Mouse (Mus musculus) naive thymus-derived CD4-positive, alpha-beta T cell, adult 2 months (primary cell): ENCODE measurements around the gene Def8.
A peak's percentile ranks its signal among the peaks of the same experiment; 100 is the strongest.

Source experiments
- DNase-seq: peaks from one replicate; pipeline ENCODE4 v3.0.0-alpha.2; 2011; ENCODE audit warnings: low read depth

Def8 gene

DNA sequence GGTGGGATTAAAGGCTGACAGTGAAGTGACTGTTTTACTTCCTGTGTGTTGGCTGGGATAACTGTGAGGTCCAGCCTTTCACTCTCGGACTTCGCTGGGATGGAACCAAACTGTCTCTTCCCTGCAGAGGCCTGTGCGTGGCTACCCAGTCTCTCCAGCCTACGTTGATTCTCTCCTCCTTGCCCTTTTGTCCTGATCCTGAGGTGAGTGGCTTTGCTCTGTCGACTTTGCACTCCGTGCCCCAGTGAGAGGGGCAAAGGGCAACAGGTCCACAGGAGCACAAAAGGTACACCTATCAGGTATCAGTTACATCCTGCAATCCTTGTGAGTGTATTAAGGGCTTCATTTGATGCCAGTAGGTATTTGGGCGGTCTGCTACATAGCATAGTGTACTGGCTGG lies at the start of gene Def8:
Gene Def8, plus strand, starts transcription at position 87 of the 400 bp plus-strand sequence.
- no peak for DNase-seq

DNA sequence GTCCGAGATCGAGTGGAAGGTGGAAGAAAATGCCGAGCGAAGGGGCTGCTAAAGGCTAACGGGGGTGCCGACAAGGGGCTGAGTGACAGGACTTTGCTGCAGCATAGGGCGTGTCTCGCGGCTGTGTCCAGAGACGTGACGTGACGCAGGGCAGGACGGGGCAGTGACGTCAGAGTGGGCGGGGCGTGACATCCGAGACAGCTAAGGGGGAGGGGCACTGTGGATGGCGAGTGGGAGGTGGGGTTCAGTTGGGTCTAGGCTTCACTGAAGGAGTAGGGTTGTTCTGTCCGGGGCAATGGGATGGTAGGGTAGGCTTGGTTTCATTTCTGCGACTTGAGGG lies 49.1 kb upstream of the Def8 start:
- DNase-seq = peak; percentile 95

DNA sequence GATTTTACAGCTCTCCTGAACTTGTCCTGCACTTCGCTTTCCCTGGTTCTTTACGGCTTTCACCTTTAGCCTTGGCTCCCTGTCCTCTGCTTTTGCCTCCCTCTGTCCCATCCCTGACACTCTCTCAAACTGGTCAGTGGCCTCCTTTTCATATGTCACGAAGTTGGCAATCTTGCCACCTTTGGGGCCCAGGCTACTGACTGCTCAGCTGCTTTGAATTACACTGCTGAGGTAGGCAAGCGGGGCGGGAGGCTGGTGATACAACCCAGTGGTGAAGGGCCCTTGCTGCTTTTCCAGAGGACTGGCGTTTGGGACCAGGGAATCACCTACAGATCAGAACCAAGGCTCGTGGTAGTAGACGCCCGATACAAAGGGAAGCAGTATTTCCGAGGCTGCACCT lies 47.6 kb upstream of the Def8 start:
- DNase-seq = peak; percentile 12

DNA sequence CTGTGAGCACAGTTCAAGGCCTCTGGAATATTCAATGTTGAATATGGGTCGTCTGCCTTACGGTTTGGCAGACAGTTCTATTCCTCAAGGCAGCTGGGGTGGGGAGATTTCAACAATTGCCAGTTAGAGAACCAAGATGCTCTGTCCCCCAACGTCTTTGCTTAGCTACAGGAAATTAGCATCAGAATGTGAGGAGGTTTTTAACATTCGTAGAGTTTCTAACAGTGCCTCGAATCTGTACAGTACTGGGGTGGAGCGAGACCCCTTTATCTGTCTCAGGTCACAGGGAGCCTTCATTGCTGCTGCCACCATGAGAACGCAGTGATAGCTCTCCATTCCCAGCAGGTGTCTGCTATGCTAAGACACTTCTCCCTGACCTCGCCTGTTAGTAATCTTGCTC lies 47.2 kb upstream of the Def8 start:
- no peak for DNase-seq

DNA sequence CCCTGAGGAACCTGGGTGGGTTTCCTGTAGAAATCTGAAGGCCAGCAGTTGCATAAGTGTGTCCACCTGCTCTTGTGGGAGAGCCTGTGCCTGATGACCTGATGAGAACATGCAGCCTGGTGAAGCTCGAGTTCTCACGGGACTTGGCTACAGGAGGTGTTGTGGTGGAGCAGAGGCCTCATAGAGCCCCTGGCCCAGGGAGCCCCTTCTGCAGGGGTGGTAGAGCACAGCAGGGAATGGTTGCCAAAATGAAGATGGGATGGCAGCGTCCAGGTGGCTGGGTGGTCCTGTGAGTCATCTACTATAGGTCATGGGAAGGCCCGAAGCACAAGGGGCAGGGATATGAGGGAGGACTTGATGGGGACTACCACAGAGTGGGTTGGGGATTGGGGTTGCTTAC lies 41.6 kb upstream of the Def8 start:
- DNase-seq = no peak

DNA sequence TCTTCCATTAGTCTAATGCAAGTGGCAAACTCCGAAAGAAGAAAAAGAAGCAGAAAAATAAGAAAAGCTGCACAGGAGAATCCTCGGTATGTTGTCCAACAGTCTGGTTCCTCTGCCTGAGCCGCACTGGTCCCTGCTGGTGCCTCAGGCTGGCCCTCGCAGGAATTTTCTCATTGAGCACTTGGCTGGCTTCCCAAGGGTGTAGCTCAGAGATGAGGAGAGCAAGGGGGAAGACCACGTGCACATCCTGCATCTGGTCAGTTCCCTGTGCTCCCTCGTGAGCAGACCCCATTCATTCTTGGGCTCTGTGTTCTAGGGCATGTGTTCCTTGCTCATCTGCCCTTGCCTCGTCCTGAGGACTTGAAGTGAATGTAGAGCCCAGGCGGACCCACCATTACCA lies 40.8 kb upstream of the Def8 start:
- no peak for DNase-seq

DNA sequence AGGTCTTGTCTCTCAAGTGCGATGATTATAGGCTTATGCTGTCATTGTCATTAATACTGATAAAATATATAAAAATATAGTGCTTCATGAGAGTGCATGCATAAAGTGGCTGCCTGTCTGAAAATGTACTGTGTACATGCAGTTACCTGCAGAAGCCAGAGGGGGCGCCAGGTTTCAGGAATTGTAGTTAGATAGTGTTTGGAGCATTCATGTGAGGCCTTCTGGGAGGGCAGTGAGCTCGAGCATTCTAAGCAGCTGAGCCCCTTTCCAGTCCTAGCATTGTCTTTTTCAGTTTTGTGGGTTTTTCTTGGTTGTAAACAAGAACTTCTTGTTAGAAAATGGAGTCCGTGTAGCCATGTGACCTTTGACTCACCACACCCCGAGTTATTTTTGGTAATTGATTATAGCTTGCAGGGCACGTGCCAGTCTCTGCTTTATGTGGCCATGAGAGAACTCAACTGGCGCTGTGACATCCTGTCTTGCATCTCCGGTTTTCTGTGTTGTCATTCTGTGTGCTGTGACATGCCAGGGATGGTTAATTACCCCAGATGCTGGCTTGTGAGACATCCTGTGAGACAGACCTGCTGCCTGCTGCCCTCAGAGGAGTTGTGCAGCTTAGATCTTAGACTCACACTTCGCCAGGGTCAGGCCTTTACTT lies 38.3 kb upstream of the Def8 start:
- peak; percentile 87 for DNase-seq

DNA sequence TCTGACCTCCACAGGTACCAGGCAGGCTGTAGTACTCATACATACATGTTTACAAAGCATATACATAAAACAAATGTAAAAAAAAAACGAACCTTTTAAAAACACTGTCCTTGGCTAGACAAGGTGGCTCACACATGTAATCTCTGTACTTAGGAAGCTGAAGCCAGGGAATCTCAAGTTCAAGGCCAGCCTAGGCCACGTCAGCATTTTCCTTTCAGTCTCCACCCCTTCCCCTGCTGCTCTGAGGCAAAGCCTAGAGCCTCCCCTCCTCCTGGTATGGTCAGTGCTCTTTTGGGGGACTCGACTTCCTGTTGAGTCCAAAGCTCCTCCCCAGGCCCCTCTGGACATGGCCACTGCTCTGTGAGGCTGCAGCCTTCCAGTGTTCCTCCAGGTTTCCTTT lies 36.3 kb upstream of the Def8 start:
- no peak for DNase-seq

DNA sequence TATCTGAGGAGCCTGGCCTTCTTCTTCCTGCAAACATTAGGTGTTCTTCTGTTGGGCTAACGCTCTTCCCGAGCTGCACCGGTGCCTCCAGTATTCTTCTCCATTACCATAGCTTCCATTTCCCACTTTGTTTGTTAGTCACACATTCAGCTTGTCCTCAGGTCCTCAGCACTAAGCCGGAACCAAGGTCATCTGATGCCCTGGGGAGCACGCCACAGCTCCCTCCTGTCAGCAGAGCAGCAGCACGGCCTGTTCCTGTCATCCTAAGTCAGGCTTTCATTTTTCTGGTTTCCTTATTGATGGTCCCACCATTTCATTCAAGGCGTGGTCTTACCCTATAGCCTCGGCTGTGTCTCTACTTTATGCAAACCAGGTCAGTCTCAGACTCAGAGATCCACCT lies 35.5 kb upstream of the Def8 start:
- DNase-seq = no peak

DNA sequence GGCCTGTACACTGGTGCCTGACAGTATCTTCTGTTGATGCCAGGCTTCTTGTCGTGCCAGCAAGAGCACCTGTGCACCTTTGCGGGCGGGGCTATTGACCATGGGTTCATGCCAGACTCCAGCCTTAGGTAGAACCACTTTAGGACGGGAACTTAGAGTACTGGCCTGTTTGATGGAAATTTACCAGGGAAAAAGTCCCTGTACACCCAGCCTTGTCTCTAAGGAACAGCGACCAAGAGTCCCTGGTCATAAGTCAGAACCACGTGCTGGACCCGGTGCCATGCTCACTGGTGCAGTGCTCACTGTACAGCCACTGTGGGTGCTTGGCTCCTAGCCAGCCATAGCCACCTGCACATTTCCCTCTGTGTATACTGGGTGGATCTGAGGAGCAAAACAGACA lies 34.3 kb upstream of the Def8 start:
- no peak for DNase-seq

DNA sequence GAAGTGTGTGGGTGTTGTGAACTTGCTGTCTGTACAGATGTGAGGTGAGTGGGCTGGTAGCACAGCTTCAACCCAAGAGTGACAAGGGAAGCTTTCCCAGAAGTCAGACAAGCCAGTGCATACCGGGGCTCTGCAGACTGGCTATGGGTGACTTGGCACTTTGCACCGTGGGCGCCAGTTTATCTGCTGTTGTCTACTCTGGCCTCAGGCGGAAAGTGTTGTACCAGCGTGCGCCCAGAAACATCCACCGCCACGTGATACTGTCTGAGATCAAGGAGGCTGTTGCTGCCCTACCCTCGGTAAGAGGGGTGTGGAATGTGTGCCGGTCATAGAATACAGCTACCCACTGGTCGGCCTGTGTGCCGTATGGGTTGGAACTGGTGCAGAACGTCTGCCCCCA lies 25.0 kb upstream of the Def8 start:
- DNase-seq = no peak

DNA sequence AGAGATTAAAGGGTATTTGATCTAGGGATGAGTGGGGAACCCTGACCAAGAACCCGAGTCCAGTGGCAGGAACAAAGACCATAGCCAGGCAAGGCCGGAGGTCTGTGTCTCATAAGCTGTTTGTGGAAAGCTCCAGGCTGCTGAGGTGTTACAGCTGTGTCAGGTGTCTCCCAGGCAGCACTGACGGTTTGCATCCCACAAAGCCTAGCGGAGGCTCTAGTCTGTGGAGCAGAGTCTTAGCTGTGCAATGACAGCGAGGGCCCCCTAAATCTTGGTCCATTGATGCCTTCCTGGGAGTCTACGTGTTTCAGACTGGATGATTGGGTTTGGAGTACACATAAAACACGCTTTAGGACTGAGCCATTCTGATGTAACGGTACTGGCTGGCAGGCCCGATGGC lies 21.4 kb upstream of the Def8 start:
- no peak for DNase-seq

DNA sequence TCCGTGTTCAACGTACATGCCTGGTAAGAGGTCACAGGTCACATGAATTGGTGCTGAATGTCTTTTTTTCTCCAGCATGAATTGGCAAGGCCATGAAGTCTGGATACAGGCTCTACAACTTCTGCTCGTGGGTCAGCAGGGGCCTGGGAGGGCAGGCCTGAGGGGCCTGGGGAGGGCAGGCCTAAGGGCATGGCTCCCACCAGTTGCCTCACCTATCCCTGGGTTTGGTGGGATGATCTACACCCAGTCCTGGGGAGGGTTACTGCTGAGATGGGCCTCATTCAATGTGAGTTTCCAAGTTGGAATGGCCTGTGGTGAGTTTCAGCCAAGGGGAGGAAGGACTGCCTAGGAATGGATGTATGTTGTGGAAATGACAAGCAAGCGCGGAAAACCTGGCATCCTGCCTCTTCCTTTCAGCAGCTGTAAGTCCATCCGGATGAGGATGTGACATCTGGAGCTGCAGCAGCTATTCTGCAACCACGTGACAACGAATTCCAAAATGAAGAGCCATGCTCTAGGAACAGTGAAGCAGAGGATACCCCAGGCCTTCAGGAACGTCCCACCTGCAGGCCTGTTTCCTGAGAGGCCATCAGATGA lies 20.5 kb upstream of the Def8 start:
- DNase-seq = no peak

DNA sequence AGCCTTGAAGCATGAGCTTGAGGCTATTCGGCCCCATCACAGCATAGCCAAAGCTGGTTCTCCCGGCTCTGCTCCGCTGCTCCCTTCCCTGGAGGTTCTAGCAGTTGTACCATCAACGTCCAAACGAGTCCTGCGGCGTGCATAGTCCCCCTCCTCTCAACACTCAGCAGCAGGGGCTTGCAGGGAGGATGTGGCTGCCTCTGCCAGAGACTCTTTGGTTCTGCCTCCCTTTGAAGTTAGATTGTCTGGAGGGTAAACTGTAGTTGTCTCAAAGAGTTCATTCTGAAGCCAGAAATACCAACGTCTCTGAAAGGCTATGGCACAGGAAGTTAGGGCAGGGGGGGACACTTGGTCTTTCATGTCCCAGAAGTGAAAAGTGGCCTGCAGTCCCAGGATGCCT lies 18.8 kb upstream of the Def8 start:
- peak; percentile 81 for DNase-seq

DNA sequence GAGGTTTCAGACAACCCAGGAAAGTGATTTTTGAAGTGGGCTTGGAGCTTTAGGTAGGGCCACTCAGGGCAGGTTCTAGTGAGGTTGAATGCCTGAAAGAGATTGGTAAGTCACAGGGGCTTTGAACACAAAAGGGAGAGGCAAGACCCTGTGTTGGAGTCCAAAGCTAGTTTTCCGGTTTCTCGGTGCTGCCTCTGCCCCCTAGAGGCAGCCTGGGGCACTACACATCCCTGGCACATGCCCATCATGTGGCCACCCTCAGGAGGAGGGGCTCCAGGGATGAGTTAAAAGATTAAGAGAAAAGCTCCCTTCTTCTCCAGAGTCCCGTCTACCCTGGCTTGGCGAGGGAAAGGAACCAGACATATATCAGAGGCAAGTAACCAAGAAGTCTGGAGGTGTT lies 16.5 kb upstream of the Def8 start, which contains the start of gene Mc1r:
Gene Mc1r, plus strand, starts transcription at position 322 of the 400 bp plus-strand sequence.
- DNase-seq = peak; percentile 86

DNA sequence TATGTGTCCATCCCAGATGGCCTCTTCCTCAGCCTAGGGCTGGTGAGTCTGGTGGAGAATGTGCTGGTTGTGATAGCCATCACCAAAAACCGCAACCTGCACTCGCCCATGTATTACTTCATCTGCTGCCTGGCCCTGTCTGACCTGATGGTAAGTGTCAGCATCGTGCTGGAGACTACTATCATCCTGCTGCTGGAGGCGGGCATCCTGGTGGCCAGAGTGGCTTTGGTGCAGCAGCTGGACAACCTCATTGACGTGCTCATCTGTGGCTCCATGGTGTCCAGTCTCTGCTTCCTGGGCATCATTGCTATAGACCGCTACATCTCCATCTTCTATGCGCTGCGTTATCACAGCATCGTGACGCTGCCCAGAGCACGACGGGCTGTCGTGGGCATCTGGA lies 15.7 kb upstream of the Def8 start:
- no peak for DNase-seq

DNA sequence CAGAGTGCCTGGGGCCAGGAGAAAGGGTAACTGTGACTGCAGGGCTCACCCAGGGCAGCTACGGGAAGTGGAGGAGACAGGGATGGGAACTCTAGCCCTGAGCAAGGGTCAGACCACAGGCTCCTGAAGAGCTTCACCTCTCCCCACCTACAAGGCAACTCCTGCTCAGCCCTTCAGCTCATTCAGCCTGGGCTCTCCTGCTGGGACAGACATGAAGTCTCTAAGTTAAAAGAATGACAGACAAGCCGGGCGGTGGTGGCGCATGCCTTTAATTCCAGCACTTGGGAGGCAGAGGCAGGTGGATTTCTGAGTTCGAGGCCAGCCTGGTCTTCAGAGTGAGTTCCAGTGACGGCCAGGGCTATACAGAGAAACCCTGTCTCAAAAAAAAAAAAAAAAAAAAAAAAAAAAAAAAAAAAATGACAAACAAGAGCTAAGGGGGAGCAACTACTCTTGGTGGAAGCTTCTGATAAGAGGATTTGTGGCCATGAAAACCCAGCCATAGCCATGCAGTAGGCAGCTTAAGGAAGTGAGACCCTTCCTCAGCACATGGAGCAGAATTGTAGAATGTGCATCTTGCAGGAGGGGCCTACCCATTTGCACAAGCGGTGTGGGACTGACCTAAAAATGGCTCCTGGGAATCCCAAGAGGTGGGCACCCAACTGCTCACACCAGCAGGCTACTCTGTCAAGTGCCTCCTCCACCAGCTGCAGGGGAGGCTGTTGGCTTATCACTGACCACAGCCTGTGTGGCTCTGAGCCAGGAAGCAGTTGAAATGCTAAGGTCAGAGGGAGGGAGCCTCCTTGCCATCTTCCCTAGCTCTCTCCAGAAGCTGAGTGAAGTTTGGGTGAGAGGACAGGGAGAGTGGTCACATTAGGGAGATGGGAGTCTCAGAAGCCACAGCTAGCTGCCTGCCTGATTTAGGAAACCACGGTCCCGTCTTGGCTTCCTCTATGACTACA lies 14.5 kb upstream of the Def8 start:
- peak; percentile 36 for DNase-seq

DNA sequence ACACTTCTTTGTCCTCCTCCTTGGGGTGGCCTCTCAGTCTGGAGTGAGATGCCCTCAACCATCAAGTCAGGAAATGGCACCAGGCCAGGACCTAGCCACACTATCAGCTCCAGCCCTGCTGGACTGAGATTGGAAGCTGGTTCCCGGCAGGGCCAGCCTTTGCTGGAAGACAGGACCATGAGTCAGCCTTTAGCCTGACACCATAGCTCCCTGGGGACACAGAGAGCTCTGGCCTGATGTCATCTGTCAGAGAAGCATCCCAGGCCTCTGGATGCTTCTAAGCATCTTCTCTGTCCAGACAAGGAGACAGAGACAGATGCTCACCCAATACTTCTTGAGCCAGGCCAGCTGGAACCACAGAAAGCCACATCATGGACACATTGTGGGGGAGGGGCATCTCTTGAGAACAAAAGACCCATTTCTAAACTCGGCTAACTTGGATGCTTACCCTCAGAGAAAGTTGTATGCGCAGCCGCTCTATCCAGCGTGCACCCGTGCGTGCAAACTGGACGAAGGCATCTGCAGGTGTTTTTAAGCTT lies 13.2 kb upstream of the Def8 start:
- no peak for DNase-seq

DNA sequence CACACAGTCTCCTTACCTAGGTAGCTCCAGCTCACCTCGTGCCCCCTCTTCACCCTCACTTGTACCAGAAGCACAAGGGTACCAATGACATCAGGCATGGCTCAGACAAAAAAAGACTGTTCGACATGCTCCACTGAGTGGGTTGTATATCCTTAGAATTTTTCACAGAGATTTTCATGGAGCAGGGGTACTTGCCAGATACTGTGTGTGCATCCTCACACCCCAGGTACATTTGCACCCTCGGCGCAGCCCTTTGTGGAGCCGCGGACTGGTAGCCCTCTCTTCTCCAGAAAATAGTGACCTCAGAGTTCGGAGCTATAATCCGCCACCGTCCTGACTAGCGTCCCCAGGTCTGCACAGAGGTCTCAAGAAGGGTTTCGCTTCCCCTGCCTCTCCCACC lies 12.5 kb upstream of the Def8 start:
- DNase-seq = no peak

DNA sequence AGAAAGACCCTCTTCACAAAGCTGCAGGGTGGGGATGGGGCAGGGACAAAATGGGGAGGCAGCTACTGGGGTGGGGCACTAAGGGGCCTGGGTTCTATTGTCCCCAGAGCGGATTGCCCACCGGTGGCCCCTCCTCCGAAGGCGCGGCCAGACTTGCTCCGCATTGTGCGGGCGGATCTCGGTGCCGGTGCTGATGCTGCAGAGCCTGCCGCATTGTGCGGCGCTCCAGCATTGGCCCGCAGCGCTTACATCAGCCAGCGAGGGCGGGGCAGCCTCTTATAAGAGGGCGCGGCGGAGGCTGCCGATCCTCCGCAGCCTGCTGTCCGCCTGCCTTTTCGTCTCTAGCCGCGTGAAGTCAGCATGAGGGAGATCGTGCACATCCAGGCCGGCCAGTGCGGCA lies 12.1 kb upstream of the Def8 start, which contains the start of gene Tubb3:
Gene Tubb3, plus strand, starts transcription at position 179 of the 400 bp plus-strand sequence.
- DNase-seq = peak; percentile 76

DNA sequence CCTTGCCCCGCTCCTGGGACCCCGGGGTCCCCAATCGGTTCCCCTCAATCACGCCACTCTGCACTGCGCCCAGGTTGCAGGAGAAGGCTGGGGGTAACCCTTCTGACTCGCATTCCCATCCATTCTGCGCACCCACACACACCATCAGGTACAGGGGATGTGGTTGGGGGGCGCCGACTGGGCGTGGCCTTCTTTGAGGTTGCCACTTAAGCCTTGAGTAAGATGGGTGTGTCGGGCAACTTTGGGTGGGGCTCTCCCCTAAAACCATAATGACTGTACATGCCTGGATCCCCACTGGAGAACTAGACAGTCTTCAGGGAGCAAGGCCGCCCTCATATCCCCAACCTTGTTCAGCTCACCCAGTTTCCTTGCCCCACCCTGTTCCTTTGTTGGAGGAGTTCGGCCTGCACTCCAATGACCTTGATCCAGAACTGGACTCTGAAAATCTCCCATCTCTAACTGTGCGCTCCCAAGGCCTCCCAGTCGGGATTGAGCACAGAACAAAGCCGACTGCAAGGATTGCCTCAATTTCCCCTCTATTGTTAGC lies 11.5 kb upstream of the Def8 start:
- no peak for DNase-seq

DNA sequence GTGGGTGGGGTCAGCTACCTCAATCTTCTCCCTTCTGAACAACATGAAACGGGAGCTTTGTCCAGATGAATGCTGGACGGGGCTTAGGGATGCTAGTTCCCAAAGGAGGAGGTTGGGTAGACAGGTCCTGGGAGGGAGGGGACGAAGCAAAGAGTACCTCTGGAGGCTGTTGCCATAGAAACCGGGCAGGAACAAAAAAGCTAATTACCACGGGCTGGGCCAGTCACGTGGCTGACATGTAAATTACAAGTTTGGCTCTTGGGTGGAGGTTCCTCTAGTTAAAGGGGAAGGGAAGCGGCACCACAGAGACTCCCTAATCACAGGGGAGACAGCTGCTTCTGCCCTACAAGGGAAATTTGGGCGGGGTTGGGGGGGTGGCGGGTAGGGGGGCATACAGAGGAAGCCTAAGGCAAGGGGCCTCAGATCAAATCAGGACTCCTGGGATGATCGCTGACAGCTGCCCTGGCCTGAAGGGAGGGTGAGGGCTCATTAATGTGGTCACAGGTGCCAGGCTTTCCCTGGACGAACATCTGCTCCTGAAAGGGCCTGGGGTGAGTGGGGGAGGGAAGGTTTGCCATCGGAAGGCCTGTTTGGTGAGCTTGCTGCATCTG lies 10.7 kb upstream of the Def8 start:
- peak; percentile 67 for DNase-seq
